Mouse (Mus musculus): Measurements from ENCODE around the gene Lin52. TPM values are rescaled to one million over a fixed set of nuclear protein-coding genes. Genes with fewer than 3 reads are reported as not detected.

The Lin52 gene
- polyA plus RNA-seq (2021; fragmentation: Nextera tagmentation) = 35.1 and 41.5 TPM in 2 replicates
- long read RNA-seq, experiment 1, transcript Lin52-201 (6 exons, 2,270 nt) = major isoform, 292 of 348 reads
- long read RNA-seq, experiment 1, partial matches to known transcripts = 26 of 348 reads
- long read RNA-seq, experiment 1, other reads (novel, unspliced or antisense) = 30 of 348 reads
- long read RNA-seq, experiment 2, transcript Lin52-201 (6 exons, 2,270 nt) = major isoform, 8 of 22 reads
- long read RNA-seq, experiment 2, partial matches to known transcripts = 0 of 22 reads
- long read RNA-seq, experiment 2, other reads (novel, unspliced or antisense) = 14 of 22 reads

GRCm38 (mm10) chr12:84450718-84451646, at the start of gene Lin52, which contains the start of gene Aldh6a1:
Lin52 (plus strand) TSS chr12:84451422.
Aldh6a1 (minus strand) TSS chr12:84451004.

GRCm38 (mm10) chr12:84408819-84409507, 42.3 kb upstream of the Lin52 start, which contains the start of the genes Entpd5 and Bbof1:
Entpd5 (minus strand) TSS chr12:84409029.
Bbof1 (plus strand) TSS chr12:84409071.

GRCm38 (mm10) chr12:84416834-84417604, 34.2 kb upstream of the Lin52 start, which contains the start of gene Rnf113a2:
Rnf113a2 (plus strand) TSS chr12:84417196.

GRCm38 (mm10) chr12:84569336-84569970, 118.2 kb downstream of the Lin52 start, which contains the start of gene Vsx2:
Vsx2 (plus strand) TSS chr12:84569762.

Other genes starting within 250 kb of the Lin52 start
- gene Elmsan1, start 232.5 kb upstream of the Lin52 start, polyA plus RNA-seq (2021; fragmentation: Nextera tagmentation) = 3.3 and 6.3 TPM in 2 replicates
- 24.5 and 31.6 TPM in 2 replicates for gene Ptgr2, start 166.2 kb upstream of the Lin52 start, polyA plus RNA-seq (2021; fragmentation: Nextera tagmentation)
- gene Zfp410, start 134.6 kb upstream of the Lin52 start, polyA plus RNA-seq (2021; fragmentation: Nextera tagmentation) = 16.7 and 22.7 TPM in 2 replicates
- 19.7 and 26.8 TPM in 2 replicates for gene Coq6, start 89.8 kb upstream of the Lin52 start, polyA plus RNA-seq (2021; fragmentation: Nextera tagmentation)
- 5.5 and 6.8 TPM in 2 replicates for gene Fam161b, start 89.6 kb upstream of the Lin52 start, polyA plus RNA-seq (2021; fragmentation: Nextera tagmentation)
- 13.2 and 15.6 TPM in 2 replicates for gene Entpd5, start 42.4 kb upstream of the Lin52 start, polyA plus RNA-seq (2021; fragmentation: Nextera tagmentation)
- 0.98 and 1.1 TPM in 2 replicates for gene Bbof1, start 42.4 kb upstream of the Lin52 start, polyA plus RNA-seq (2021; fragmentation: Nextera tagmentation)
- gene Rnf113a2, start 34.2 kb upstream of the Lin52 start, polyA plus RNA-seq (2021; fragmentation: Nextera tagmentation) = 15.9 and 17.6 TPM in 2 replicates
- 43.8 and 56.6 TPM in 2 replicates for gene Aldh6a1, start 418 bp upstream of the Lin52 start, polyA plus RNA-seq (2021; fragmentation: Nextera tagmentation)
- 0.06 TPM in 1 of 2 replicates, not detected in the other for gene Vsx2, start 118.3 kb downstream of the Lin52 start, polyA plus RNA-seq (2021; fragmentation: Nextera tagmentation)
- gene Abcd4, start 166.0 kb downstream of the Lin52 start, polyA plus RNA-seq (2021; fragmentation: Nextera tagmentation) = 8.5 and 10.3 TPM in 2 replicates
- gene Vrtn, start 189.6 kb downstream of the Lin52 start, polyA plus RNA-seq (2021; fragmentation: Nextera tagmentation) = not detected in 2 replicates
- 5.7 and 28.1 TPM in 2 replicates for gene Syndig1l, start 247.4 kb downstream of the Lin52 start, polyA plus RNA-seq (2021; fragmentation: Nextera tagmentation)

Measured in left cerebral cortex, adult 6 months (tissue).